Mouse (Mus musculus): ENCODE measurements around the gene Zer1.
A peak's percentile ranks its signal among the peaks of the same experiment; 100 is the strongest.
"Not testable (repeated sequence)": the region's sequence is repeated elsewhere in the genome, so short reads cannot be mapped to it uniquely, and the experiment has no call there.

Zer1 gene

DNA sequence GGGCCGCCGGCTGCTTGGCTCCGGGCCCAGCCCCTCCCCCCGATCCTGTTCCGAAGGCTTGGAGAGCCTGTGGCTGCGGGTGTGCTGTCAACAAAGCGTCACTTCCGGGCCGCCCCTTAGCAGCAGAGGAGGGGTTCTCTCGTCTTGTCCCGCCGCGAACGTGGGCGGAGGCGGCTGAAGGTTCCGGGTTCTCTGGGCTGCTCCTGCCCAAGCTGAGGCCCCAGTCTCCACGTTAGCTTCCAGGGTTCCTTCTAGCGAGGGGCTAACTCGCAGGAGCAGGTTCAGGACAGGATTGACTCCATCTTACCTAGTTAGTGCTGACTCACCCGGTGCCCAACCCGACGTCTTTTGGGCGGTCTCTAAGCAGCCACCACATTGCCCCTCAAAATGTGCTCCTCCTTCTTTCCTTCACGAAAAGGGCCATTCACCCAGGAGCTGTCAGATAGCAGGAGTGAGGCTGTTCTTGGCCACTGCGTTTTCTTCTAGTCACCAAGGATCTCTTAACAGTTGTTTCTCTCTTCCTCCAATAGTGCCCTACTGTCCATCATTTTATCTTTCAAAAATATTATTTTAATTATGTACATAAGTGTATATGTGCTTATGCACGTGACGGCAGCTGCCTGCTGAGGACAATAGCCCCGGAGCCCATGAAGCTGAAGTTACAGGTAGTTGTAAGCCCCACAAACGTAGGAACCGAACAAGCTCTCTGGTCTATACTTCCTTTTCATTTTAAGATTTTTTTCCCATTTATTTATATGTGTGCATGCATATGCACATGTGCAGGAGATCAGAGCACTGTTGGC is at the start of gene Zer1:
Gene Zer1 (minus strand): TSS at position 114 of the 803 bp plus-strand sequence.
- peak; percentile 97 for DNase-seq (ENCODE audit: low read depth)

DNA sequence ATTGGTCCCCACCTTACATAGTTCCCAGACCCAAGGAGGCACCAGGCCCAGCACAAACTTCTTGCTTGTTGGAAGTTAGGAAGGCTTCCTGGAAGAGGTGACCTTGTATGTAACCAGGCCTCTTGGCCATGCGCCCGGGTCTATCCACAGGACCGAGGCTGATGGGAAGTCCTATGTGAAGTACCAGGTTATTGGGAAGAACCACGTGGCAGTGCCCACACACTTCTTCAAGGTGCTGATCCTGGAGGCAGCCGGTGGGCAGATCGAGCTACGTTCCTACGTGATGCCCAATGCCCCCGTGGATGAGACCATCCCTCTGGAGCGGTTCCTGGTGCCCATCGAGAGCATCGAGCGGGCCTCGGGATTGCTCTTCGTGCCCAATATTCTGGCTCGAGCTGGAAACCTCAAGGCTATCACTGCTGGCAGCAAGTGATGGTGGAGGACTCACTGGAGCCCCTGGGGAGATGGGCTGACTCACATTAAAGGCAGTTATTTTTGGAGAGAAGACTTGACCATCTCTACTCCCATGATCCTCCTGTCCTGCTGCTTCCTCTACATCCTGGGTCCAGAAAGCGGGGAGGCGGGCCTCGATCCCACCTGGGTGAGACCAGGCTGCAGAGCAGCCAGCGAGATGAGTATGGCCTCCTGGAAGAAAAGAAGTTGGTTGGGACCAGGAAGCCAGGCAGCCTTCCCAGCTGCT is 49.3 kb upstream of the Zer1 start:
- peak; percentile 62 for DNase-seq (ENCODE audit: low read depth)

DNA sequence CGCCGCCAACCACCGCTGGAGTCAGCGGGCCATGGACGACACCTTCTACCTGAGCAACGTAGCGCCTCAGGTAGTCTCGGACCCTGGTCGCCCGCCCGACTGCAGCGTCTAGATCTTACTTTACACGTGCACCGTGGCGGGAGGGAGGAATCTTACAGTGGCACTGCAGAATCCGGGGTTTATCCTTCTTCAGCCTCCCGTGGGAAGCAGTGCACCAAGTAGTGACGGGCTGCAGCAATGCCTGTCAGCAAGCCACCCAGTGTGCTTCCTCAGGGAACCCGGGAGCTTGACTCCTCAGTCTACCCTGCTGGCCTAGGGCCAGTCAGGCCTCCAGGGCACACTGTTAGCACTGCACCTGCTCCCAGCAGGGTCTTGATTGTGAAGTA is 47.6 kb upstream of the Zer1 start:
- DNase-seq (ENCODE audit: low read depth): no peak

DNA sequence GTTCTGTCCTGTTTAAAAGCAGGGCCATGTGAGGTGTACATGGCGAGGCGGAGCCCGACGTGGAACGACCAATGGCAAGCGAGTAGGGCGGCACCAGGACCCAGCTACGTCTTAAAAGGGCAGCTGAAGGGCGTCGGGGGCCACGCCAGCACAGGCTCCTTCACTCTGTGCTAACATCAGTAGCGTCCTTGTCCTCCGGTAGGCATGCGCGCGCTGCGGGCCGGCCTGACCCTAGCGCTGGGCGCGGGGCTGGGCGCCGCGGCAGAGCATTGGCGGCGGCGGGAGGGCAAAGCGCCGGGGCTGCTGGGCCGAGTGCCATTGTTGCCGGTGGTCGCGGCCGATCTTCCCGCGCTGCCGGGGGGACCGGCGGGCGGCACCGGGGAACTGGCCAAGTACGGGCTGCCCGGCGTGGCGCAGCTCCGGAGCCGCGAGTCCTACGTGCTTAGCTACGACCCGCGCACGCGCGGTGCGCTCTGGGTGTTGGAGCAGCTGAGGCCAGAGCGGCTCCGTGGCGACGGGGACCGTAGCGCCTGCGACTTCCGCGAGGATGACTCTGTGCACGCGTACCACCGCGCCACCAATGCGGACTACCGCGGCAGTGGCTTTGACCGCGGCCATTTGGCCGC is 47.1 kb upstream of the Zer1 start, which contains the start of gene Endog:
Gene Endog (plus strand): TSS at position 123 of the 626 bp plus-strand sequence.
- peak; percentile 84 for DNase-seq (ENCODE audit: low read depth)

DNA sequence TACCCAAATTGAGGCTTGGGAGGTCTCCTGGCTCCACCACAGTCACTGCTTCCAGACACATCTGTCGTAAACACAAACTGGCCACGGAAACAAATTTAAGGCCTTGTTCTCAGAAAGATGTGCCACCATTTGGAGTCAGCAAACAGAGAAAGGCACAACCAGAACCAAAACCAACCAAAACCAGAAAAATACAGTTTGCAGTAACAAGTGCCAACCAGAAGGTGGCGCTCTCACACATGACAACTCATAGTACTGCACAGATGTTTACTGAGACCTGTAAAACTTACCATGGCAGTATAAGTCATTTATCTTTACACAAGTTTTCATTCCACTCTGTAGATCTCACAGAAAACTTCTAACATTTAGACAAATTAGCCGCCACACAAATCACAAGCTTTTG is 42.3 kb upstream of the Zer1 start:
- DNase-seq (ENCODE audit: low read depth): peak; percentile 54

DNA sequence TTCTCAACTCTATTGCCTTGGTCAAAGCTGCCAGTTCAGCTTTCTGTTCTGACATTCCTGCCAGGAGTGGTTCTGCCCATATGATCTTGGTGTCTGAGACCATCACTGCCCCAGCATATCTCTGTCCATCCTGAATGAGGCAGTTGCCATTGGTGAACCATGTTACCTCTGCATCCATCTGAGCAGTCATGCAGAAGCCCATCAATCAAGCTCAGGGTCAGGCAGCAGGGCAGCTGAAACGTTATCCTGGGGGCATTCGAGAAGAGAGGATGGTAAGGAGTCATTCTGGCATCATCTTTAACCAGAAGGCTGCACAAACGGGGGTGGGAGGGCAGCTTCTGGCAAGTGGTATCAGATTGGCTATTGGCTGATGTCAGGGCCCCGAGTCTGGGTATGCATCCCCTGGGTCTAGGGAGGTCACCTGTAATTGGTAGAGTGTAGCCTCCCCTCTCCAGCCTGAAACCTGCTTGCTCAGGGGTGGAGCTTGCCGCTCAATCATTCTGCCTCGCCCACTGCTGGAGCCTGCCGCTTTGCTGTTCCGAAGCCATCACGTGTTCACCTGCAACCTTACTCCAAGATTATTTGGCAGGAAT is 40.1 kb upstream of the Zer1 start:
- no peak for DNase-seq (ENCODE audit: low read depth)

DNA sequence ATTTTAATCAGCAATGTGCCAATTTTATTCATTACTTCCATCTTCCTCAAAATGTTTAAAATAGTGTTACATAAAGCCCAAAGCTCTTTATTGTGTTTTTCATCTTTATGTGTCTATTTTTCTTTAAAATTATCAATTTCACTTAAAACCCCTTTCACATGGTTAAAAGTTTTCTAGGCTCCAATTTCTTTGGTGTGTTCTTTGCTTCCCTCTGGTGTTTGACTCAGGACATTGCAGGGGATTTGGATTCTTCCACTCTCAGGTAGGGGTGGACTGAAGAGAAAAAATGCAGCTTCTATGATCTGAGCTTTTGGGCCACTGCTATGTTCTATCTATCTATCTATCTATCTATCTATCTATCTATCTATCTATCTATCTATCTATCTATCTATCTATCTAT is 37.4 kb upstream of the Zer1 start:
- peak; percentile 80 for DNase-seq (ENCODE audit: low read depth)

DNA sequence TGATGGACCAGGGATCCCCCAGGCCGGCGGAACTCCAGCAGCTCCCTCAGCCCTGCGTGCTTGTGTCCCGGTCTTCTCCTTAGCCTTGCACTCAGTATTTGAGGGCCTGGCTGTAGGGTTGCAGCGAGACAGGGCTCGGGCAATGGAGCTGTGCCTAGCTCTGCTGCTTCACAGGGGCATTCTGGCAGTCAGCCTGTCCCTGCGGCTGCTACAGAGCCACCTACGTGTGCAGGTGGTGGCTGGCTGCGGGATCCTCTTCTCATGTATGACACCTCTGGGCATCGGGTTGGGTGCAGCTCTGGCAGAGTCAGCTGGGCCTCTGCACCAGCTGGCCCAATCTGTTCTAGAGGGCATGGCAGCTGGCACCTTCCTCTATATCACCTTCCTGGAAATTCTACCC is 35.5 kb upstream of the Zer1 start:
- not testable (repeated sequence) for DNase-seq (ENCODE audit: low read depth)

DNA sequence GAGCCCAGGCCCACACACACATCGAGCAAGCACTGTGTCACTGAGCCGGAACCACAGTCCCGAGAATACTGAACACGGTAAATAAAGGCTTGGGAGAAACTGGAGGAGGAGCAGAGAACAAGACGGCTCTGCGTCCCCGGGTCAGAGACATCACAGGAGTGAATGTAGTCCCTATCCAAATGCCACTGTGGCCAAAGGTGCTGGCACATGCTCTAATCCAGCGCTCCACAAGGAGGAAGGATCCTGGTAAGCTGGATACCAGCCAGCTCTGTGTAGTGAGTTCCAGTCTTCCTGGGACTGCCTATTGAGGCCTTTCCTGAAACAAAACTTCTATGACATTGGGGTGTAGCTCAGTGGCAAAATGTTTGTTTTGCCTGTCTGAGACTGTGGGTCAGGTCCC is 28.2 kb upstream of the Zer1 start:
- no peak for DNase-seq (ENCODE audit: low read depth)

DNA sequence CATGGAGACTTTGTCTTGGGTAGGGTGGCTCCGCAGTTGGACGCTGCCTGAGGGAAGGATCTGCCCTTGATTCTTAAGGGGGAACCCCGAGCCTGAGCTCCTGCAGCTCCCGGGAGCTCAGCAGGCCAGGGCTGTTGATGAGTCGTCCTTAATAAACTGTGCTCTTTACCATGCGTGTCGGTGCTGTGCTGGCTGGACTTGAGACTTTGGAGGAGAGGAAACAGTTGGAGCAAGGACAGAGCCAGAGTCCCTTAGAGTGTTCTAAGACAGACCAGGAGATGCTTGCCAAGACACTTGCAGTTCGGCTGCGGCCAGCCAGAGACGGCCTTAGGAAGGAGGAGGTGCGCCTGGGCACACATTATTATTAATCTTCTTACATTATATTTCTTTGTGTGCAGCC is 27.5 kb upstream of the Zer1 start:
- peak; percentile 25 for DNase-seq (ENCODE audit: low read depth)

DNA sequence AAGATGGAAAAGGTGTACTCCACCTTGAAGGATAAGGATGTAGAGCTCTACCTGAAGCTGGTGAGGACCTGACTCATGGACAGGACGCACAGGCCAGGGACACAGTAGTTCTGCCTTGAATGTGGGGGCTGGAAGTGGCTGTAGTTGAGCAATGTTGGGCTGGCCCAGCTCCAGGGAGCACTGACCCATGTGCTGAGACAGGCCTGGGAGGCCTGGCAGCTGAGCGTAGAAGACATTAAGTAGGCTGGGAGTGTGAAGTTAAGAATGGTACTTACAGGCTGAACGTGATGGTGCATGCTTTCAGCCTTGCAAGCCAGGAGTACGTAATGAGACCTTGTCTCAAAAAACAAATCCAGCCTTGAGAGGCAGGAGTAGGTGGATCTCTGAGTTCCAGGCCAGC is 23.1 kb upstream of the Zer1 start:
- peak; percentile 80 for DNase-seq (ENCODE audit: low read depth)

DNA sequence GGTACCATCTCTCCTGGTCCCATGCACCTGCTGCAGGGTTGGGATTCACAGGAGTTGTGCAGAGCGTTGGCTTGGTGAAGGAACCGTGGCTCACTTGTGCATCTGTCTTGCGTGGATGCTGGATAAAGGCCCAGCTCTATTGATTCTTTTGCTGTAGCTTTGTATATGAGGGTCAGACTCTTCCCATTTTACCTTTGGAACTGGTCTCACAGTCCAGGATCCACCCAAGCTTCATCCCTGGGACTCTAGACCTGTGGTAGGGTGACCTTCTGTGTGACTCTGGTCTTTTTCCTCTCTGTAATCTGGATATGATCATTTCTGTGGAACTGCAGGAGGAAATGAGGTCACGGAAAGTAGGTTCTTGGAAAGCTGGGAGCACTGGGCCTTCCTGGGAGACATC is 20.1 kb upstream of the Zer1 start:
- DNase-seq (ENCODE audit: low read depth): no peak

DNA sequence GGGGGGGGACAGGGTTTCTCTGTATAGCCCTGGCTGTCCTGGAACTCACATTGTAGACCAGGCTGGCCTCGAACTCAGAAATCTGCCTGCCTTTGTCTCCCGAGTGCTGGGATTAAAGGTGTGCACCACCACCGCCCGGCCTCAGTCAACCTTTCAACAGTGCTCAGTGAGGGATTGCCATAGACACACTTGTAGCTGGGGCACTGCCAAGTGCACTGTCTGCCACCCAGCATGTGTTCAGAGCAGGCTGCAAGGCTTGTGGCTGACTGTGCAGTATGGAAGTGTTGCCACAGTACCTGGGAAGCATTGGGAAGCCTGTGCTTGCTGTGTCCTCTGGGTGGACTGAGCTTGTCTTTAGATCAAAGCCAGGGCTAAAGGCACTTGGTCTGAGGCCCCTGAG is 15.6 kb upstream of the Zer1 start:
- not testable (repeated sequence) for DNase-seq (ENCODE audit: low read depth)

DNA sequence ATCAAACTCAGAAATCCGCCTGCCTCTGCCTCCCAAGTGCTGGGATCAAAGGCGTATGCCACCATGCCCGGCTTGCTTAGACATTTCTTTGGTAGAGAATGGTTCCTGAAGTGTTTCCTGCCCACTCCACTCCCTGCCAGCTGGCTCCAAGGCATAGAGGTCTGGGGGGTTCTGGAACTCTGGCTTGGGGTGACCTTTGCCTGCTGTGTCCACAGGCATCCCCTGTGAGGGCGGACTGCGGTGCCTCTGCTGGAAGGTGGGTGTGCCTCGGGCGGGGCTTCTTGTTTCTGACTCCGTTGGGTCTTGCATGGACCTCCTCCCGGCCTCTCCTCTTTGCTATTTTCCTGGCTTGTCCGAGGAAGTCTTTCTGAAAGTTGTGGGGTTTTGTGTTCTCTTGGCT is 12.1 kb upstream of the Zer1 start:
- no peak for DNase-seq (ENCODE audit: low read depth)

DNA sequence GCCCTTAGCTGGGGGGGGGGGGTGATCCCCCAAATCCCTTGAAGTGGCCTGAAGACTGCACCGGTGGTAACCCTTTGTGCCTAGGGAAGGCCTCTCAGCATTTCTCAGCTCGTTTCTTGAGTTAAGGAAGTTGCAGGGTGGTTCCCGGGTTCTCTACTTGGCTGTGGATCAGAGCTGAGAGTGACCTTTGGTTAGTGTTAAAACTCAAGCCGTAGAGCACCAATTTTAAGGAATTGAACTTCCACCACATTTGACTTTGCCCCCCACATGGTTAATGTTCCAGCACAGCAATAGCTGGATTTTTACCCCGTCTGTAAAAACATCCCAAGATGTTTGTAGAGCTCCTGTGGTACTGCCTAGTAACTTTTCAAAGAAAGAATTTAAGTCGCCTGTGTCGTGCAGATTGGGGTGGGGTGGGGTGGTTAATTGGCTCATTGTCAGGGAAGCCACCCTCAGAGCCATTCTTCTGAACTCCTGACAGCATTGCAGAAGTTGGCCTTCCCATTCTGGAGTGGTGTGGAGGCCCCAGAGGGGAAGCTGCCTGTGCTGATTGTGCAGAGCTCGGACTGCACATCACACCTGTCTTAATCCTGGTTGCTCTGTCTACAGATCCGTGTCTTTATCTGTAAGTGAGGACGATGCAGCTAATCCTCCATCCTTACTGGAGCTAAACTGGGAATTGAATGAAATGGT is 10.7 kb upstream of the Zer1 start:
- no peak for DNase-seq (ENCODE audit: low read depth)

DNA sequence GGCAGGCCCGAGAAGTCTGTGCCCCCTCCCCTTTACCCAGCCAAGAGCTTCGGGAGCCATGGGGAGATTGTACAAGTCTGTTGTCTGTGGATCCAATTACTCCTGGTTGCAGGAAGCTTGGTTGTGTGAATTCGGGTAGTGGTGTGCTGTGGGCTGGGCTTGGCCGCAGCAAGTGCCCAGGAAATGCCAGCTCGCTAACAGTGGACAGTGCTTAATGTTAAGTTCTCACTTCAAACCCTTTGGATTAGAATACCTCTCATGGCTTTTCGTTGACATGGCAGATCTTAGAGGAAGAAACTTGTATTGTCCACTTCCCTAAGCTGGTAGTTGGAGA is 10.0 kb upstream of the Zer1 start:
- peak; percentile 31 for DNase-seq (ENCODE audit: low read depth)

DNA sequence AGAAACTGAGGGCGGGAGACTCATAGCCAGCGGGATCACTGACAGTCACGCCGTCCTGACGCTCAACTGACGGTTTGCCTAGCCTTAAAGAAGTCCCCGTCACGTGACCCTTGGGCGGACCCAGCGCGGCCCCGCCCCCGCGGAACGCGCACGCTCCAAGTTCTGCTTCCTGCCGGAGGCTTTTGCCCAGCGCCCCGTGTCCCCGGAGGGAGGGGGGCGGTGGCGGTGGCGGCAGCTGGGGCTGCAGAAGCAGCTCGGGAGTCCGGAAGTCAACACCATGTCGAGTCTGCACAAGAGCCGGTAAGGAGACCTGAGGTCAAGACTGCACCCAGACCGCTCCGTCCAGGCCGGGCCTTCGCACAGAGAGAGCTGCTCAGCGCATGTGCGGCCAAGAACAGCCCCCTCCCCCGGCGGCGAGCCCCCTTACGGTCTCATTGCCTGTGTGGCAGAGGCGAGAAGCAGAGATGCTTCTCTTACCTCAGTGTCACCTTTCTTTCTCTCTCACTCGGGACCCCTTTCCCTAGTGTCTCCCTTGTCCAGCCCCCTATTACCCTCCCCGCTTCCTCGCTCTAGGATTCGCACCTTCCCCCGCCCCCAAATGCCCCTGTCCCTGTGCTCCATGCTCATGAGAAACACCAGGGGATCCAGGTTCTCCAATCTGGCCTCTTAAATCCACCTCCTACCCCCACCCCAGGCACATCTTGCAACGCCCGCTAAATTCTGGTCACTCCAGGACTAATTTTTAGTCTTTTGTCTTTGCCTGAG is 9.4 kb upstream of the Zer1 start, which contains the start of gene Tbc1d13:
Gene Tbc1d13 (plus strand): TSS at position 134 of the 765 bp plus-strand sequence.
- DNase-seq (ENCODE audit: low read depth): peak; percentile 98

DNA sequence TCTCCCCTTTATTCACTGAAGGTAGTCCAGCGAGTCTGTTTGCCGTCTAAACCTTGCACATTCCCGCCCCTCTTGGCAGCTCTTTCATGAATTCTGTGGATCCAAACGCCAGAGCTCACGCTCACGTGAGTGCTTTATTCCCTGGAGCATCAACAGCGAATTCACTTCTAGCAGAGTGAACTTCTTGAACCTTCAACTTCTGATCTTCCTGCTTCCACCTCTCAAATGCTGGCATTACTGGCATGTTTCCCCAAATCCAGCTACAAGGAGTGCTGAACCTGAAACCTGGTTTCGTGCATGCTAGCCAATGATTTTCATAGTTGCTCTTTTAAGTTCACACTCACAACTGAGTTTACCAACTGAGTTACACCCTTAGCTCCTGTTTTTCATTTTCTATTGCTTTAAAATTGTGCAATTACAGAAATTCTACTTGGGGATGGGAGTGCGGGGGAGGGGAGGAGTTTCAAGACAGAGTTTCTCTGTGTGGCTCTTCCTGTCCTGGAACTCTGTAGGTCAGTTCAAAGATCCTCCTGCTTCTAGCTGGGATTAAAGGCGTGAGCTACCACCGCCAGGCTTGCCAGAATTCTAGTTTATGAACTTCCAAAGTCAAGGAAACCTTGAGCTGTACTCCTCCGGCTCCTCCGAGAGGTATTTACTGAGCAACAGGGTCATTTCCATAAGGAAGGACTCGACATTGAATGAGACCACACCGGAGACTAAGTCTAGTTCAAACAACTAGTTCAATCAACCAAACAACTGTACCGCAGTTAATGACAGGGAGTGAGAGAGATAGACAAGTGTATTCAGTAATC is 8.6 kb upstream of the Zer1 start:
- DNase-seq (ENCODE audit: low read depth): peak; percentile 94

DNA sequence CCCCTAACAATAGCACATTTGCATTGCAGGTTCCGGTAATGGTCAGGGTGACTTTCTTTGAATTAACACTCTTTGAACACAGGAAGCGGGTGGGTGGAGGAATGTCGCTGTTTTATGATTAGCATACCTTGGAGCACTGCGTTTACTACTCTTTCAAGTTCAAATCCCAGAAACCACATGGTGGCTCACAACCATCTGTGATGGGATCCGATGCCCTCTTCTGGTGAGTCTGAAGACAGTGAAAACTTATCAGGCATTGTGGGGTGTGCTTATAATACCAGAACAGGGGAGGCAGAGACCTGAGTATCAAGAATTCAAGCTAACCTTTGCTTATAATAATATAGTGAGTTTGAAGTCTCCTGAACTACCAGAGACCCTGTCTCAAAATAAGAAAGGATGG is 6.9 kb upstream of the Zer1 start:
- DNase-seq (ENCODE audit: low read depth): not testable (repeated sequence)

DNA sequence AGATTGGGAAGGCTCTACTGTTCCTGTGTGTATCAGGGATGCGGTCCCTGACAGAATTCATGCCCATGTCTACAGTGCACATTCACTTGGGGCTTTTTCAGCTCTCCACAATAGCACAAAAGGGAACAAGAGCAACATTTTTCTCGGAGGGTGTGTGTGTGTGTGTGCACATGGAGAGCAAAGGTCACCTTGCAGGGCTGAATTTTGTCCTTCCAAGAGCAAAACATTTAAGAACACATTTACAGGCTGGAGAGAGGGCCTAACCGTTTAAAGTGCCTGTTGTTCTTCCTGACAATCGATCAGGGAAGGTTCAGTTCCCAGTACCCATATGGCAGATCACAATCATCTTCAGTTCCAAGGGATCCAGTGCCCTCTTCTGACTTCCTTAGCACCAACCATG is 5.8 kb upstream of the Zer1 start:
- no peak for DNase-seq (ENCODE audit: low read depth)

All from NIH3T3 (cell line).